Mouse (Mus musculus) bone marrow macrophage, adult 2 months (primary cell): Measurements from ENCODE around the gene Dock4.

ENCODE experiments used
- CTCF ChIP-seq: IDR thresholded peaks from 2 replicates; pipeline ENCODE4 v1.5.1; 2012; ENCODE audit warnings: low read depth, mild to moderate bottlenecking, low read length, moderate library complexity
- POLR2A ChIP-seq: IDR thresholded peaks from 2 replicates; pipeline ENCODE4 v1.6.1; 2012; ENCODE audit warnings: mild to moderate bottlenecking, low read depth, low read length, borderline replicate concordance

- TF ChIP-seq CTCF (no peak), POLR2A (no peak)
These were observed 187.5 kb downstream of the Dock4 start for GRCm38 (mm10) chr12:40633242-40633641.
